Mouse (Mus musculus) forebrain, embryonic 16.5 days (tissue): ENCODE measurements at regions not wholly inside any gene's neighbourhood (a gene's known extent, or its start where the extent isn't known, plus 50 kb on each side); places are given as distances from the start of the nearest gene placed in this dataset.

Experiments used
- ATAC-seq: fragments of 200-750 bp; cut with Nextera tagmentation; 2 replicates; pipeline ENCODE4 v1.8.0; 2017; ENCODE audit warnings: mild to moderate bottlenecking, moderate library complexity
- H3K27ac ChIP-seq: fragments of 300-500 bp; sonication (generic); 2 replicates; pipeline ENCODE4 v1.5.1; 2014; ENCODE audit warnings: low read length, control low read depth
- H3K27me3 ChIP-seq: fragments of 300-500 bp; sonication (generic); replicated peaks from 2 replicates; pipeline ENCODE4 v1.6.1; 2014; ENCODE audit warnings: low read length; ENCODE audit not compliant: control insufficient read depth, insufficient read depth
- H3K36me3 ChIP-seq: fragments of 300-500 bp; sonication (generic); 2 replicates; pipeline ENCODE4 v1.6.1; 2014; ENCODE audit not compliant: control insufficient read depth, insufficient read depth
- H3K4me1 ChIP-seq: fragments of 300-500 bp; sonication (generic); replicated peaks from 2 replicates; pipeline ENCODE4 v1.6.1; 2014; ENCODE audit warnings: low read length; ENCODE audit not compliant: control insufficient read depth, insufficient read depth
- H3K4me2 ChIP-seq: fragments of 300-500 bp; sonication (generic); 2 replicates; pipeline ENCODE4 v1.6.1; 2014; ENCODE audit warnings: mild to moderate bottlenecking, low read length, control low read depth
- H3K4me3 ChIP-seq: fragments of 300-500 bp; sonication (generic); replicated peaks from 2 replicates; pipeline ENCODE4 v1.5.1; 2014; ENCODE audit warnings: mild to moderate bottlenecking, low read length, control low read depth
- H3K9ac ChIP-seq: fragments of 300-500 bp; sonication (generic); replicated peaks from 2 replicates; pipeline ENCODE4 v1.6.1; 2014; ENCODE audit warnings: low read depth, low read length, control low read depth
- H3K9me3 ChIP-seq: fragments of 300-500 bp; sonication (generic); 2 replicates; pipeline ENCODE4 v1.6.1; 2016; ENCODE audit warnings: low read length; ENCODE audit not compliant: control insufficient read depth
- WGBS: fragments of 180-500 bp; shearing (Covaris S2); extraction: QIAGEN DNeasy Blood & Tissue Kit; methylation state at CpG from one replicate; pipeline ENCODE4 v1.1.7; 2014; 5-methylcytosine and 5-hydroxymethylcytosine counted together

DNA sequence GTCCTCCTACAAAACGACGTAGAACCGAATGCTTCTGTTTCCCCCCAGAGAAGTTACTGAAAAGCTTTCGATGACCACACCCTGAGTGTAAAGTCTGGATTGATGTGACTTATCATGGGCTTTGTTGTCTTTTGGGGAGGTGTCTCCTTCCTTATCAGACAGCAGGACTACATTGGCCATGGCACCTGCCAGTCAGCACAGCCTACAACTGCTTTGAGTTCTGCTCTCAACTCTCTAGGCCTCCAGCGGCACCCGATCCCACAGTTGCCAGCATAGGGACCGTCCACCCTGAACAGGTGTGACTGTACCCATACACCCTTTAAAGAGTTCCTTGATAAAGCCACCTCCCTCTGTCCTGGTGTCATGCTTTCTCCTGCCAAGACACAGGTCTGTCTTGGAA is 163.1 kb downstream of the Katnal1 start:
- Histone ChIP-seq H3K4me2 (no peak overlapping the region), H3K9me3 (peaks cover 3% of the 10 kb centered on the region; the same call in 1 of the 2 replicates), H3K9ac (no peak overlapping the region), H3K27ac (no peak overlapping the region), H3K36me3 (no peaks in the 10 kb centered on the region), H3K4me3 (no peak overlapping the region), H3K27me3 (no peaks in the 10 kb centered on the region), H3K4me1 (no peaks in the 10 kb centered on the region)
- ATAC-seq = no peak
- WGBS = 95% methylated on average over 7 of the region's 7 CpGs

DNA sequence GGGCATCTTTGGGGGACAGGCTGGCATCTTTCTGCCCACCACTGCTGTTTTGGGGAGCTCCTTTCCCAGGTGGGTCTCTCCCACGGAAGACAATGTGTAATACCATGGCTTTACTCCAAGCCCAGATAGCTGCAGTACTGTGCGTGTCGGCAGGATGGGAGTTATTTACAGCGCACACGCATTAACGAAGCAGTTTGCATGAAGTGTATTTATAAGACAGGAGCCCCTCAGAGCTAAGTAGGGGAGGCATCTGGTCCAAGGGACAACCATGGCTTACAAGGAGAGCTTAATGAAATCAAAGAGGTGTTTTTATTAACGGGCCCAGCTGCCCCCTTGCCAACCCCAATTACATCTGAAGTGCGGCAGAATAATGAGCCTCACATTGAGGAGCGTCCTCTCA is 169.0 kb downstream of the Katnal1 start:
- H3K4me3 ChIP-seq = no peak overlapping the region
- no peaks in the 10 kb centered on the region for H3K9me3 ChIP-seq
- 25% methylated on average over 9 of the region's 9 CpGs for WGBS
- no peaks in the 10 kb centered on the region for H3K27me3 ChIP-seq
- no peak overlapping the region for H3K9ac ChIP-seq
- H3K27ac ChIP-seq = no peak overlapping the region
- ATAC-seq = 0 out of 2 replicates have a peak, but pooled peaks have one; percentile 10
- H3K4me1 ChIP-seq = peaks cover 5% of the 10 kb centered on the region; the same call in 1 of the 2 replicates
- no peak overlapping the region for H3K4me2 ChIP-seq
- no peaks in the 10 kb centered on the region for H3K36me3 ChIP-seq

DNA sequence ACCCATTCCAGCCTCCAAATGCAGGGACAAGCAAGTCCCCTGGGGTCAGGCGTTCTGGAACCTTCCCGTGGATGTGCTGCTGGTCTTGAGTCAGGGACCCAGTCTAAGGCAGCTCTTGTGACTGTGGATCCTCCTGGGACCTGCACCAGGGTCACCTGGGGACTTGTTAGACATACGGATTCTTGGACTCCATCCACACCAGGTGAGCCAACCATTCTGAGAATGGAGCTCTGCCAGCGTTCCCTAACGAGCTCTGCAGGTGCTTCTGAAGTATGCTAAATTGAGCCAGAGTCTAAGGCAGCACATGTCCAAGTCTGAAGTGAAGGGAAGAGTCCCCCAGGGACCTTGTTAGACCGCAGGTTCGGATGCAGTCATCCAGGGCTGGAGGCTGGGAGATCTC is 170.3 kb downstream of the Katnal1 start:
- no peaks in the 10 kb centered on the region for H3K9me3 ChIP-seq
- no peak overlapping the region for H3K9ac ChIP-seq
- 69% methylated on average over 7 of the region's 7 CpGs for WGBS
- H3K4me1 ChIP-seq = peaks cover 5% of the 10 kb centered on the region; the same call in 1 of the 2 replicates
- H3K4me3 ChIP-seq = no peak overlapping the region
- H3K4me2 ChIP-seq = no peak overlapping the region
- H3K36me3 ChIP-seq = no peaks in the 10 kb centered on the region
- ATAC-seq = no peak
- no peaks in the 10 kb centered on the region for H3K27me3 ChIP-seq
- no peak overlapping the region for H3K27ac ChIP-seq

DNA sequence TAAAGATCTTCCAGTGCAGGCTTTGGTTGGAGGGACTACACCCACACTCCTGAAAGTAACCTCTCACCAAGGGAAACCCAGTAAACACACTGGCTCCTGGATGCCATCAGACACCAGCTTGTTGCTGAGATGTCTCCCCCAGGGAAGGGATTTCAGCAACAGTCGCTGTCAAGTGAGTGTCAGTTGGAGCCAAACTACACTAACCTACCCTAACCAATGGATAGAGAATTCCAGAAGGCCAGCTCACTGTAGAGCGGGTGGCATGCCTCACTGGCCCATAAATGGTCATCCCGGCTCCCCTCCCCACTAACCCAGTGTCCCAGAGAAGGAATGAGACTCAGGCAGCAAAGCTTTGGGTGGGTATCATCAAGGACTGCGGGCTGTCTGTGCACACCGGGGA is 171.4 kb downstream of the Katnal1 start:
- no peaks in the 10 kb centered on the region for H3K36me3 ChIP-seq
- ATAC-seq = no peak
- H3K4me1 ChIP-seq = peaks cover 5% of the 10 kb centered on the region; the same call in 1 of the 2 replicates
- H3K27ac ChIP-seq = no peak overlapping the region
- WGBS = 82% methylated on average over 5 of the region's 5 CpGs
- no peak overlapping the region for H3K9ac ChIP-seq
- H3K4me2 ChIP-seq = no peak overlapping the region
- H3K27me3 ChIP-seq = no peaks in the 10 kb centered on the region
- no peaks in the 10 kb centered on the region for H3K9me3 ChIP-seq
- no peak overlapping the region for H3K4me3 ChIP-seq

DNA sequence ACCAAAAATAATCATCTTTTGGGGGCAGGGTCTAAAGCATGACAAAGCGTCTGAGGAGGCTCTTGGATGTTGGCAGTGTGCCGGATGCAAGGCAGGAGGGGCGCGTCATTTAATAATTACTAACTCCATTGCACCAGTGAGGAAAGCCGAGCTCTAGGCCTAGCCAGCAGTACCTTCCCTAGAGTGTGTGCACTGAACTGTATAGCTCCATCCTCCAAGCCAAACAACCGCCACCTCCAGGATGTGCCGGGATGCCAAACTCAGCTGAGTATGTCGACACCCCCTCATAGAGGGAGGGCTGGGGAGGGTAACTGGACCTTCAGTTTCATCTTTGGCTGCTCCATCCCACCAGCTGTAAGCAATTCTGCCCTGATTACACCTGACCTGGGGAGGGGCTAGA is 171.9 kb downstream of the Katnal1 start:
- H3K4me2 ChIP-seq = no peak overlapping the region
- H3K9ac ChIP-seq = no peak overlapping the region
- 52% methylated on average over 8 of the region's 8 CpGs for WGBS
- no peaks in the 10 kb centered on the region for H3K27me3 ChIP-seq
- no peak overlapping the region for H3K27ac ChIP-seq
- H3K9me3 ChIP-seq = no peaks in the 10 kb centered on the region
- peak; percentile 69 for ATAC-seq
- no peak overlapping the region for H3K4me3 ChIP-seq
- peaks cover 5% of the 10 kb centered on the region; the same call in 1 of the 2 replicates for H3K4me1 ChIP-seq
- no peaks in the 10 kb centered on the region for H3K36me3 ChIP-seq

DNA sequence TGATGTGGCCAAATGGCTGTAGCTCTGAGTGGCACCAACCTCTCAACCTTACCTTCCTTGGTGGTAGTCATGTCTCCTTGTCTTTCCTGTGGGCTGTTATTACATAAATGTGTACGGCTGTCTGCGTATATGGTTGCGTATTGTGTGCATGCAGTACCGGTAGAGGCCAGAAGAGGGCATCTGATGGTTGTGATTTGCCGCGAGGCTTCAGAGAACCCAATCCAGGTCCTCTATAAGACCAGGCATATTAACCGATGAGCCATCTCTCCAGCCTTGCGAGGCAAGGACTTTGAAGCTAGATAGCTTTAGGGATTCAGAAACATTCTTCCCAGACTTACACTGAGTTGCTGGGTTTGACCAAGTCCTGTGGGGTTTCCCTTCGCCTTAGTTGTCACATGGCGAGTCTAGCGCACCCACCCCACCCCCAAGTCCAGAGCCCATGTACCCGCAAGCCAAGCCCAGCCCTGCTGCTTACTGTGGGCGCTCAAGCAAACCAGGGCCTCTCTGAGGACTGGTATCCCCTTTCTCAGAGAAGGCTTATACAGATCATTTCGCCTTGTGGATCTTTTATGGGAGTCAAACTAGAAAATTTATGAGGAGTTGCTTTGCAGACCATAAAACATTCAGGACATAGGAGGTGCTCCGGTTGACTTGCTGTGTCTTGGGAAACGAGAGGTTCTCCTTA is 172.7 kb downstream of the Katnal1 start:
- no peak for ATAC-seq
- H3K36me3 ChIP-seq = no peaks in the 10 kb centered on the region
- H3K9me3 ChIP-seq = no peaks in the 10 kb centered on the region
- no peaks in the 10 kb centered on the region for H3K27me3 ChIP-seq
- WGBS = 88% methylated on average over 16 of the region's 16 CpGs
- peaks cover 5% of the 10 kb centered on the region; the same call in 1 of the 2 replicates for H3K4me1 ChIP-seq
- no peak overlapping the region for H3K9ac ChIP-seq
- no peak overlapping the region for H3K27ac ChIP-seq
- H3K4me2 ChIP-seq = no peak overlapping the region
- no peak overlapping the region for H3K4me3 ChIP-seq

DNA sequence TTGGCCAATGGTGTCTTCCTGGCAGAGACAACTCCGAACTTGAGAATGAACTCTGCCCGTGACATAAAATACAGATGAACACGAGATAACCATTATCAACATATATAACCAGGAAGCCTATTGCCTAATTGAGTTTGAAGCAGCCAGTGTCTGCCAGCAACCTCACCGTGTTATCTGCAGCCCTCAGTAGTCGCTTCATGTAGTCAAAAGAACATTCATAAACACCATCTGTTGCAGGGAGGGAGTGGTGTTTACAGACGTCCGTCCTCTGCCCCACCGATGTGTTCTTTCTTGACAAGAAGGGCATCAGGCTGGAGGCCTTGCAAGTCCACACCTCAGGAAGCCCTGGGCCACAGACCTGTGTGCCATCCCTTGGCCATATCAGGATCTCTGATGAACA is 173.3 kb downstream of the Katnal1 start:
- ATAC-seq = no peak
- 81% methylated on average over 8 of the region's 8 CpGs for WGBS

DNA sequence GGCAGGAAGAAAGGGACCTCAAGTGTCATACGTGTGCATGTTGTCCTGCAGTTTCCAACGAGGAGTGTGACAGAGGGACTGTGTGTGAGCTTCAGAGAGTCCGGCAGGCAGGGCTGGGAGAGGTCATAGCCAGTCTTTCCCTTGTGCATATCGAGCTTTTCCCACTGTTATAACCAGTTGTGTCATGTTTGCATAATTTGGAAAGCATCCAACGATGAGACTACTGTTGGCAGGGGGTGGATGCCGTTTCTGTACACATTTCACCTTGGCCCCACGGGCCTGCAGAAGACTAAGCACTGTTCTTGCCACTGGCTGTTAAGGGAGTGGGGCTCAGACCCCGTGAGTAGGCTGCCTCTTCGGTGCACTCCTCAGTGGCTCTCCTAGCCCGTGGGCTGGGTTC is 174.2 kb downstream of the Katnal1 start:
- no peak overlapping the region for H3K27ac ChIP-seq
- ATAC-seq = no peak
- no peaks in the 10 kb centered on the region for H3K36me3 ChIP-seq
- H3K4me2 ChIP-seq = no peak overlapping the region
- H3K9me3 ChIP-seq = no peaks in the 10 kb centered on the region
- no peak overlapping the region for H3K9ac ChIP-seq
- H3K4me3 ChIP-seq = no peak overlapping the region
- H3K27me3 ChIP-seq = no peaks in the 10 kb centered on the region
- WGBS = 72% methylated on average over 10 of the region's 10 CpGs
- H3K4me1 ChIP-seq = peaks cover under 1% of the 10 kb centered on the region; the same call in 1 of the 2 replicates

More for the DNA sequence above, 173.3 kb downstream of the Katnal1 start:
- Histone ChIP-seq H3K4me3 (no peak overlapping the region), H3K9me3 (no peaks in the 10 kb centered on the region), H3K27me3 (no peaks in the 10 kb centered on the region), H3K4me1 (peaks cover 5% of the 10 kb centered on the region; the same call in 1 of the 2 replicates), H3K9ac (no peak overlapping the region), H3K36me3 (no peaks in the 10 kb centered on the region), H3K27ac (no peak overlapping the region), H3K4me2 (no peak overlapping the region)

DNA sequence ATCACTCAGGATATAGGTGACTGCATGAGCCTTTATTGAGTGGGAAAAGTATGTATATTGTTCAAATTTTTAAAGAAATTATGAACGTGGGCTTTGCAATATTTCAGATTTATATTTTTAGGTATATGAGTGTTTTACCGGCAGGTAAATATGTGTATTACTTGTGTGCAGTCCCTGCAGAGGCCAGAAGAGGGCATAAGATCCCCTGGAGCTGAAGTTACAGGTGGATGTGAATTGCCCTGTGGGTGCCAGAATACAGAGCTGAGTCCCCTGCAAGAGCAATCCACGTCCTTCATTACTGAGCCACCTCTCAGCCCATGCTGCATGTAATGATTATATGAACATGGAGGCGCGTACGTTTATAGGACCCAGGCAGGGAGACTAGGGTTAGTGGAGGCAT is 174.8 kb downstream of the Katnal1 start:
- no peak for ATAC-seq
- Histone ChIP-seq H3K4me3 (no peak overlapping the region), H3K9ac (no peak overlapping the region), H3K27me3 (no peaks in the 10 kb centered on the region), H3K4me1 (no peaks in the 10 kb centered on the region; the same call in 1 of the 2 replicates), H3K9me3 (no peaks in the 10 kb centered on the region), H3K36me3 (no peaks in the 10 kb centered on the region), H3K27ac (no peak overlapping the region), H3K4me2 (no peak overlapping the region)
- 95% methylated on average over 6 of the region's 6 CpGs for WGBS
